Mouse (Mus musculus) gastrocnemius, postnatal 4 days (tissue): ENCODE measurements at regions not wholly inside any gene's neighbourhood (a gene's known extent, or its start where the extent isn't known, plus 50 kb on each side); places are given as distances from the start of the nearest gene placed in this dataset.
A peak's percentile ranks its signal among the peaks of the same experiment; 100 is the strongest.

Experiments used
- DNase-seq, 2 experiments: peaks; one replicate each; pipeline ENCODE4 v3.0.0; 2021 to 2022; ENCODE audit warnings: low spot score in 2 of 2, mixed read lengths in 2 of 2

GRCm38 (mm10) chr9:87346278-87346882 lies 91.0 kb upstream of the Cep162 start:
- DNase-seq = no peak

DNA sequence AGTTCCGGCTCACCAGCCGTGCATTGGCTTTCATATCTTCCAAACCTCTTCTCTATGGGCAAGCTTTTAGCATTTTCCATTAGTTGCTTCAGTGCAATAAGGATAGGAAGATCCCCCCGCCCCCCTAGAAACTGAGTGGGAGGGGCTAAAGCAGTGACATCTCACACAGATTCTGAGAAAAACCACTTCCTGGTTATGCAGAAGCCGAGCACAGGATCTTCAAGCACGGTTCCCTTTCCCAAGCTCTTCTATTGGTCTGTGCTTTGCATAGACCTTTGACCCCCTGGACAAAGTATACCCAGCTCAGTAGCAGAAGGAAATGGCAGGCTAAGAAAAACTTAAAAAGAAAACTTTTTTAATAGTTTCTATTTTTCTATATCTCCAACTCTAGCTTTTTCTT lies 86.1 kb upstream of the Cep162 start:
- no peak for DNase-seq

GRCm38 (mm10) chr9:87326374-87327295 lies 71.3 kb upstream of the Cep162 start:
- DNase-seq = no peak

GRCm38 (mm10) chr9:87323690-87324089 lies 68.4 kb upstream of the Cep162 start:
- no peak for DNase-seq

DNA sequence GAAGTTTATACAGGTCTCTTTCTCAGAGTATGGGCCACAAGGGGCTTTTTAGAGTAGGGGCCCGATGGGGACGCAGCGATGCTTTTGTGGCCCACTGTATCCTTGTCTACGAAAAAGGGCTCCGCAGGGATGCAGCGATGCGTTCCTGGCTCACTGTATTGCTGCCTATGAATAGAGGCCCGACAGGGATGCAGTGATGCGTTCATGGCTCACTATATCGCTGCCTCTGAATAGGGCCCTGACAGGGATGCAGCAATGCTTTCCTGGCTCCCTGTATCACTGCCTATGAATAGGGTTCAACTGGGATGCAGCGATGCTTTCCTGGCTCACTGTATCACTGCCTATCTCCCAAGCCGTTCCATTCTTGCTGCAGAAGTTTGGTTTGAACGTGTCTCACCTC lies 65.4 kb upstream of the Cep162 start:
- DNase-seq = peak in 1 of 2 experiments; percentile 21

- DNase-seq = peak in 1 of 2 experiments; percentile 14
These were observed 63.4 kb upstream of the Cep162 start for GRCm38 (mm10) chr9:87318767-87319166.

GRCm38 (mm10) chr9:87310150-87310549 lies 54.8 kb upstream of the Cep162 start:
- no peak for DNase-seq
